Mouse (Mus musculus) macrophage (primary cell): ENCODE results near the gene Rnase11. TPM values are rescaled to one million over a fixed set of nuclear protein-coding genes. Genes with fewer than 3 reads are reported as not detected.

Experiments used
- H3K27ac ChIP-seq: fragments of 350-480 bp; formaldehyde crosslinking; 2 replicates; pipeline ENCODE4 v1.9.0; 2021
- H3K36me3 ChIP-seq: fragments of 350-480 bp; formaldehyde crosslinking; 2 replicates; pipeline ENCODE4 v1.9.0; 2021; ENCODE audit errors: inconsistent target
- H3K4me3 ChIP-seq: fragments of 350-480 bp; formaldehyde crosslinking; 2 replicates; pipeline ENCODE4 v1.9.0; 2021; ENCODE audit errors: inconsistent target
- H3K79me2 ChIP-seq: fragments of 350-480 bp; formaldehyde crosslinking; 2 replicates; pipeline ENCODE4 v1.9.0; 2021; ENCODE audit errors: inconsistent target
- WGBS: methylation state at CpG from one replicate; pipeline ENCODE4 v1.1.7; 2026; ENCODE audit warnings: inconsistent platforms; ENCODE audit not compliant: missing documents; 5-methylcytosine and 5-hydroxymethylcytosine counted together
- polyA plus RNA-seq: library from polyadenylated mRNA; stranded (reverse); fragments of 250-400 nt; gene quantifications from 3 replicates; pipeline ENCODE4 v1.2.4, GENCODE M21; 2018; ENCODE audit warnings: inconsistent platforms

The Rnase11 gene
- polyA plus RNA-seq, 1 experiment from 2014 or later, result not detected

DNA sequence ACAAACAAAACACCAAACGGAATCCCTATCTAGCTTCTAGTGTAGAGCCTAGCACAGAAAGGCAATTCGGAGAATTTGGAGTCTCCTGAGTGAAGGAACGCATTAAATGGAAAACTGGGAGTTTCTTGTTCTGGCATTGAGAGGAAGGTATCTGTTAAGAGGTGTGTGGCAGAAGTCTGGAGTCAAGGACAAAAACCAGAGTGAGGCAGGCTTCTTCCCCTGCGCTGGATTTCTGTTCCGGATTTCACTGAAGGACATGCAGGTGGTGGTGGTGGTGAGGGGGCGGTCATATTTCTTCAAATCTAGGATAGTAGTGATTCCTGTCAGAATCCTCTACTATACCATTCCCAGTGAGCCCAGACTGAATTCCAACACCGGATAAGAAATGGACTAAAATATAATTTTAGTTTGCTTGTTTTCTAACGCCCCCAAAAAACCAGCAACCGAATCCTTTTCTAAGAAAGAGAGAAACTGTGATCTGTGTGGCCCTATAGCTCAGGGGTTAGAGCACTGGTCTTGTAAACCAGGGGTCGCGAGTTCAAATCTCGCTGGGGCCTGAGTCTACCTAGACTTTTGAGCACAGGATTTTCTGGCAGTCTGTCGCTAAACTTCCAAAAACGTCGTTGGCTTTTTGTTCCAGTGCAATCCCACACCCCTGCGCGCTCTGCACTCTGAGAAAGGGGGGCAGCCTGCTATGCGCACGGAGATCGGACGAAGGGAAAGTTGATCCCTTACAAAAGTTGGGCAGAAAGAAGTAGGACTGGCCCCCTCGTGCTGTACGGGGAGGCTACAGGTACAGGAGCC, 38.4 kb upstream of the Rnase11 start:
- H3K27ac ChIP-seq, result peak overlapping the region; percentile 98
- H3K79me2 ChIP-seq, result peaks cover 23% of the 10 kb centered on the region
- 7% methylated on average over 22 of the region's 23 CpGs for WGBS
- H3K36me3 ChIP-seq, result no peaks in the 10 kb centered on the region
- H3K4me3 ChIP-seq, result peak overlapping the region; percentile 72

DNA sequence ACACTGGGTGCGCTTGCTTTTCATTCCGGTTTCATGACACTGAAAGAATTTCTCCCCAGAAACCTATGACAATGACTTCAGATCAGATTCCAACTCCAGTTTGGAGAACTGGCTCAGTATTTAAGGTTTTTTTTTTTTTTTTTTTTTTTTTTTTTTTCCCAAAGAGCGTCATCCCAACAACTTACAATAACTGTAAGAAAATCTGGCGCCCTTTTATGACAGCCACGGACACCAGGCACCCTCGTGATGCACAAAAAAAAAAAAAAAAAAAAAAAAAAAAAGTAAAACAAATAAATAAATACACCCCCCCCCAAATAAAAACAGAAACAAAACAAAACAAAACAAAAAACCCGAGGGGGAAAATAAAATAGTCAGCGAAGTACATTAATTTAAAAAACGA, 37.8 kb upstream of the Rnase11 start:
- WGBS, result 48% methylated on average over 5 of the region's 9 CpGs
- no peak overlapping the region for H3K27ac ChIP-seq
- H3K4me3 ChIP-seq, result peak overlapping the region; percentile 72
- H3K79me2 ChIP-seq, result peaks cover 22% of the 10 kb centered on the region
- H3K36me3 ChIP-seq, result no peaks in the 10 kb centered on the region

GRCm38 (mm10) chr14:51085911-51086310, 35.9 kb upstream of the Rnase11 start:
- 97% methylated on average over 4 of the region's 4 CpGs for WGBS

DNA sequence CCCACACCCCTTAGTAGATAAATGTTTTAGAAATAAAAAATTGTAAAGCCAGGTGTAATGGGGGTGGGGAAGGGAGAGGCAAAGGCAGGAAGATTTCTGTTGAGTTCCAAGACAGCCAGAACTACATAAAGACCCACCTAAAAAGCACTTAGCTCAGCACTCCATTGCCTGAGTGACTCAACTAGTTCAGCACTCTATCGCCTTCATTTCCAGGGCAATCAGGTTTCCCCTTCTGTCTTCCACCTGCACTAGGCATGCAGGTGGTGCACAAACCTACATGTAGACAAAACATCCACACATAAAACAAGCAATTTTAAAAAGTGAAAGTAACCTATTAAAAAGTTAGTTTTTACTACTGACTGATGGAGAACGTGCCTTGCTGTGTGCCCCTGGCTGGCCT, 35.1 kb upstream of the Rnase11 start:
- H3K27ac ChIP-seq, result no peak overlapping the region
- no peaks in the 10 kb centered on the region for H3K79me2 ChIP-seq
- H3K36me3 ChIP-seq, result no peaks in the 10 kb centered on the region
- H3K4me3 ChIP-seq, result no peak overlapping the region
- 88% methylated on average over 2 of the region's 2 CpGs for WGBS

More at GRCm38 (mm10) chr14:51085911-51086310, 35.9 kb upstream of the Rnase11 start:
- Histone ChIP-seq H3K79me2 (peaks cover 3% of the 10 kb centered on the region), H3K27ac (no peak overlapping the region), H3K4me3 (no peak overlapping the region), H3K36me3 (no peaks in the 10 kb centered on the region)

- Histone ChIP-seq H3K27ac (0 out of 2 replicates have a peak overlapping the region, but pooled peaks have one; percentile 10), H3K4me3 (peak overlapping the region; percentile 67), H3K79me2 (no peaks in the 10 kb centered on the region), H3K36me3 (no peaks in the 10 kb centered on the region)
- 2% methylated on average over 7 of the region's 7 CpGs for WGBS
These were observed 33.8 kb upstream of the Rnase11 start for GRCm38 (mm10) chr14:51083805-51084204.

DNA sequence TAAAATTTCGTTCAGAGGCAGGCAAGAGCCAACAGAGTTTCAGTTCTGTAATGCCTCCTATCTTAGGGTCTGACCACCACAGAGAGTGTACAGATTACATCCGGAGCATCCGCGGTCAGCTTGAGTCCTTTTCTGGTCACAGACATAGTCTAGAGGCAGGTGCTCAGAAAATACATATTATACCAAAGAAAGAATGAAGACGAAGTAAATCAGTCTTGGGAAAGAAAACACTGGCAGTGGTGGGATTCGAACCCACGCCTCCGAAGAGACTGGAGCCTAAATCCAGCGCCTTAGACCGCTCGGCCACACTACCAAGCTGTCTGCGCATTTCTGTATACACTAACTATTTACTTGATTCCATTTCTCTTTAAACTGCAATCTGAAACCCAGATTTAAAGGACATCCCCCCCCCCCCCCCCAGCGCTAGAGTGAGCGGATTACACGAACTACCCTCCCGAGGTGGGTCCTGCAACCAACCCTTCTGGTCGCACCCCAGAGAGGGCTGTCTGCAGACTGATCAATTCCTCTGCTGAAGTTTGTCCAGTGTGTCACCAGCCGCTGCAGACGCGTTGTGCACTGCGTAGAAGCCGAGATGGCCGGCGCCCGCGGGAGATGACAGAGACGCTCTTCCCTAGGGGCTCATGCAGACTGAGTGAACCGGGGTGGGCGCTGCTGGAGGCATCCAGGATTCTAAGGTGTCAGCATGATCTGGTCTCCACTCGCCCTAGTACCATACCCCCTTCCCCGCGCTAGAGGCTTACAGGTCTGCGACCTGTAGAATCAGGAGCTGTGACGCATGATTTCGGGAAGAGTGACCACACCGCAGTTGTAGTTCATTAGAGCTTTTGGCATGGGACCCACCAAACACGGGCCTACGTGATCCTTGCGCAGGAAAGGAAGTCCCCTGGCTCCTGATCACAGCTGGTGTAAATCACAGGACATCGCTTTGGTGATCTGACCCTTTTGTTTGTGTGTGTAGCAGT, 32.9 kb upstream of the Rnase11 start:
- peak overlapping the region; percentile 67 for H3K4me3 ChIP-seq
- 2% methylated on average over 40 of the region's 40 CpGs for WGBS
- no peaks in the 10 kb centered on the region for H3K36me3 ChIP-seq
- H3K79me2 ChIP-seq, result no peaks in the 10 kb centered on the region
- H3K27ac ChIP-seq, result peak overlapping the region; percentile 10; the same call in 1 of the 2 replicates

- Histone ChIP-seq H3K36me3 (no peaks in the 10 kb centered on the region), H3K4me3 (no peak overlapping the region), H3K79me2 (no peaks in the 10 kb centered on the region), H3K27ac (no peak overlapping the region)
- WGBS, result 87% methylated on average over 2 of the region's 2 CpGs
These were observed 31.1 kb upstream of the Rnase11 start for GRCm38 (mm10) chr14:51081035-51081434.

DNA sequence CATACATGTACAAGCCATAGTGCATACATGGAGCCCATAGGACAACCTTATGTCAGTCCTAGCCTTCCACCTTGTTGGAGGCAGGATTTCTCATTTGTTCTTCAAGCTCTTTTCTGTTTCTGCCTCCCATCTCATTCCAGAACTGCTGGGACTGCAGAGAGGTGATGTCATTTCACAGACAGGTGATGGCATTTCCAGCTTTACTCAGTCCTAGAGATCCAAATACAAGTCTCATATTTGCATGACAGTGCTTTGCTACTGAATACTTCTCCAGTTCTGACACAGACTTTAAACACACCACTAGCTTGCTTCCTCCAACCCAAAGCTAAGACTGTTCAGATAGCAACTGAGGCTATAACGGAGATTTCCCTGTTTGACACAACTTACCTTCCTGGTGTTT, 29.2 kb upstream of the Rnase11 start:
- H3K36me3 ChIP-seq, result no peaks in the 10 kb centered on the region
- H3K4me3 ChIP-seq, result no peak overlapping the region
- 92% methylated on average over 1 of the region's 1 CpGs for WGBS
- no peak overlapping the region for H3K27ac ChIP-seq
- no peaks in the 10 kb centered on the region for H3K79me2 ChIP-seq

GRCm38 (mm10) chr14:51074335-51074734, 24.4 kb upstream of the Rnase11 start, which contains the start of gene Olfr750:
Gene Olfr750 (minus strand): TSS chr14:51074435.
- WGBS, result 96% methylated on average over 3 of the region's 3 CpGs
- Histone ChIP-seq H3K27ac (no peak within 1 kb of the TSS), H3K79me2 (no peaks in the 10 kb centered on the region), H3K36me3 (no peaks in the 10 kb centered on the region), H3K4me3 (no peak within 1 kb of the TSS)

DNA sequence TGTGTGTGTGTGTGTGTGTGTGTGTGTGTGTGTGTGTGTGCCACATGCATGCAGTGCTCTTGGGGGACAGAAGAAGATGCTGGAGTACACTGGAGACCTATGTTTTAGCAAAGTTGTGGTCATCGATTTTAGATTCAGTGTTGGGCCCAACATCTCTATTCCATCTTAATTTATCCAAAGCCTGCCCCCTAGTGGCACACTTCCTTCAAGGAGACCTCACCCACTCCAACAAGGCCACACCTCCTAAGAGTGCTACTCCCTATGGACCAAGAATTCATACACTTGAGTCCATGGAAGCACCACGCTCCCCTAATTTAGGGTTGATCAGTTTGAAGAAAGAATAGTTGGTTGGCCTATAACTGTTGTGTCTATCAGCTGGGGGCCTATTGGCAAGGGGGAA, 19.7 kb upstream of the Rnase11 start:
- no peaks in the 10 kb centered on the region for H3K36me3 ChIP-seq
- H3K4me3 ChIP-seq, result no peak overlapping the region
- no peaks in the 10 kb centered on the region for H3K79me2 ChIP-seq
- H3K27ac ChIP-seq, result no peak overlapping the region
- 92% methylated on average over 2 of the region's 2 CpGs for WGBS

- Histone ChIP-seq H3K27ac (no peak overlapping the region), H3K79me2 (no peaks in the 10 kb centered on the region), H3K4me3 (no peak overlapping the region), H3K36me3 (no peaks in the 10 kb centered on the region)
- 96% methylated on average over 5 of the region's 5 CpGs for WGBS
These were observed 19.0 kb upstream of the Rnase11 start for GRCm38 (mm10) chr14:51068956-51069355.

DNA sequence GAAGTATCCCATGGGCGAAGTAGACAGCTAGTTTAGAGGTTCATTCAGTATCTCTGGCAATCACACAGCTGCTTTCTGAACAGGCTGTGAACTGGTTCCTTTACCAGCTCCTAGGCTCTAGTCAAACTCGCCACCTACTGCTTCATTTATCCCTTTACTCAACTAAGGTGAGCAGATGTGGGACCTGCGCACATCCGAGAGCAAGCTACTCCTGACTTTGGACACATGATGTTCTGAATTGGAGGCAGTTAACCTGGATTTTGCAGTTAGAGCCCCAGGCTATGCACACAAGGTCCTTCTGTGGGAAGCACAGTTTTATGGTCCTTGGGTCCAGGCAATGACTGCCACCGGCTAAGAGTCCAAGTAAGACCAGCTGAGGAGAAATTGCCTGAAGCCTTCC, 10.8 kb upstream of the Rnase11 start:
- H3K4me3 ChIP-seq, result no peak overlapping the region
- H3K79me2 ChIP-seq, result no peaks in the 10 kb centered on the region
- 92% methylated on average over 5 of the region's 5 CpGs for WGBS
- H3K27ac ChIP-seq, result no peak overlapping the region
- no peaks in the 10 kb centered on the region for H3K36me3 ChIP-seq

GRCm38 (mm10) chr14:51057401-51057831, 7.5 kb upstream of the Rnase11 start, which contains the start of gene Rnase12:
Gene Rnase12 (minus strand): TSS chr14:51057661.
- 15% methylated on average over 9 of the region's 9 CpGs for WGBS

More at GRCm38 (mm10) chr14:51057401-51057831, 7.5 kb upstream of the Rnase11 start, which contains the start of gene Rnase12:
- no peaks in the 10 kb centered on the region for H3K79me2 ChIP-seq
- no peak within 1 kb of the TSS for H3K27ac ChIP-seq
- H3K4me3 ChIP-seq, result no peak within 1 kb of the TSS
- no peaks in the 10 kb centered on the region for H3K36me3 ChIP-seq
